Mouse (Mus musculus): ENCODE results near the gene Lrrc23.

- no peak for TF ChIP-seq CTCF (IDR thresholded peaks at IDR 0.05; ENCODE audit: borderline replicate concordance, insufficient read depth, low read depth, low read length)
- TF ChIP-seq POLR2A (IDR thresholded peaks at IDR 0.05; ENCODE audit: borderline replicate concordance, insufficient read depth, low read length) = peak; percentile 90; the same call in 1 of the 2 replicates
These were observed 38.4 kb downstream of the Lrrc23 start, which contains the start of gene Grcc10 for GRCm38 (mm10) chr6:124740888-124741761.

Data from cerebellum, adult 2 months (tissue).